Mouse (Mus musculus) ES-E14 (cell line): Measurements from ENCODE around the gene Zbtb43.

Experiments
- HCFC1 ChIP-seq: IDR thresholded peaks from 2 replicates; pipeline ENCODE4 v1.6.1; 2012; ENCODE audit warnings: low read length, inconsistent platforms, borderline replicate concordance; ENCODE audit not compliant: insufficient read depth
- MAFK ChIP-seq: IDR thresholded peaks from 2 replicates; pipeline ENCODE4 v1.6.1; 2014; ENCODE audit warnings: mild to moderate bottlenecking, low read depth, low read length, inconsistent platforms; ENCODE audit not compliant: insufficient read depth
- ZNF384 ChIP-seq: IDR thresholded peaks from 2 replicates; pipeline ENCODE4 v1.6.1; 2012; ENCODE audit warnings: low read depth, low read length, inconsistent platforms

DNA sequence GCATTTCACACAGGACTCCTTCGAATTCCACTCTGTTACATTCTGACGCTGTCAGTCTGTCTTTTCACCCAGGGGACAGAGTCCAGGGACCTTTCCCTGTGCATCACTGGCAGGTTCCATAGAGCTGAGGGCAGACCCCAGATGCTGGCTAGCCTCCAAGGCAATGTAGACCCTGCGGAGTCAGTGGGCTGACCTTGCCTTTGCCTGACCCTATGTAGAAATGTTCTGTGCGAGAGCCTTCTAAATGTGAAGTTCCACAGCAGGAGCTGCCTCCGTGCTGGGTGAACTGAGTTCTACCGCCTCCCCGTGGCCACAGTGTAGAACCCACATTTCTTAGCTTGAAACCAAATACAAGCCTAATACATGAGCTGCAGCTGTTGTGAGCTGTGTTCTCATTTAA, 66.1 kb downstream of the Zbtb43 start:
- no peak for TF ChIP-seq MAFK
- no peak for TF ChIP-seq HCFC1
- TF ChIP-seq ZNF384 = no peak
